Mouse (Mus musculus) MEL (cell line): ENCODE measurements at regions not wholly inside any gene's neighbourhood (a gene's known extent, or its start where the extent isn't known, plus 50 kb on each side); places are given as distances from the start of the nearest gene placed in this dataset.

Experiments used
- CHD1 ChIP-seq: IDR thresholded peaks from 2 replicates; pipeline ENCODE4 v1.6.1; 2012; ENCODE audit warnings: low read depth, mild to moderate bottlenecking, inconsistent platforms, low read length, improper control_type of control experiment
- CTCF ChIP-seq, 3 experiments: IDR thresholded peaks in 2 of 3; conservative IDR thresholded peaks in 1 of 3; 2 replicates each; pipeline ENCODE4 v1.5.1; 2011 to 2012; ENCODE audit warnings: low read length in 3 of 3, low read depth in 2 of 3, mild to moderate bottlenecking in 2 of 3, improper control_type of control experiment in 1 of 3, inconsistent platforms in 1 of 3, mixed read lengths in 1 of 3, moderate library complexity in 1 of 3; ENCODE audit not compliant: control insufficient read depth in 1 of 3, insufficient read depth in 1 of 3, poor library complexity in 1 of 3, severe bottlenecking in 1 of 3
- EP300 ChIP-seq, 2 experiments: IDR thresholded peaks; 2 replicates each; pipeline ENCODE4 v1.6.1; 2011; ENCODE audit warnings: improper control_type of control experiment in 2 of 2, low read length in 2 of 2, low read depth in 1 of 2, mild to moderate bottlenecking in 1 of 2
- ETS1 ChIP-seq: IDR thresholded peaks from 2 replicates; pipeline ENCODE4 v1.6.1; 2012; ENCODE audit warnings: low read depth, mild to moderate bottlenecking, inconsistent platforms, low read length, improper control_type of control experiment, moderate library complexity
- GATA1 ChIP-seq: IDR thresholded peaks from 2 replicates; pipeline ENCODE4 v1.6.1; 2011; ENCODE audit warnings: low read depth, low read length, improper control_type of control experiment
- JUND ChIP-seq: IDR thresholded peaks from 2 replicates; pipeline ENCODE4 v1.6.1; 2011; ENCODE audit warnings: low read depth, mild to moderate bottlenecking, improper control_type of control experiment, low read length
- MAFK ChIP-seq: IDR thresholded peaks from 2 replicates; pipeline ENCODE4 v1.6.1; 2011; ENCODE audit warnings: low read depth, mild to moderate bottlenecking, low read length, improper control_type of control experiment, borderline replicate concordance
- MAZ ChIP-seq: IDR thresholded peaks from 2 replicates; pipeline ENCODE4 v1.6.1; 2012; ENCODE audit warnings: low read depth, mild to moderate bottlenecking, inconsistent platforms, low read length, improper control_type of control experiment
- MYC ChIP-seq: IDR thresholded peaks from 2 replicates; pipeline ENCODE4 v1.6.1; 2011; ENCODE audit warnings: low read depth, mild to moderate bottlenecking, low read length, improper control_type of control experiment, moderate library complexity
- POLR2A ChIP-seq, 2 experiments: IDR thresholded peaks; 2 replicates each; pipeline ENCODE4 v1.6.1; 2011 to 2012; ENCODE audit warnings: low read length in 2 of 2, mild to moderate bottlenecking in 2 of 2, control low read depth in 1 of 2, improper control_type of control experiment in 1 of 2, low read depth in 1 of 2, moderate library complexity in 1 of 2; ENCODE audit not compliant: control insufficient read depth in 1 of 2, insufficient read depth in 1 of 2, poor library complexity in 1 of 2
- POLR2AphosphoS2 ChIP-seq: IDR thresholded peaks from 2 replicates; pipeline ENCODE4 v1.6.1; 2011; ENCODE audit warnings: low read length, improper control_type of control experiment
- TAL1 ChIP-seq: IDR thresholded peaks from 2 replicates; pipeline ENCODE4 v1.6.1; 2012; ENCODE audit warnings: mild to moderate bottlenecking, inconsistent platforms, low read length, moderate library complexity, mixed read lengths
- USF1 ChIP-seq: IDR thresholded peaks from 2 replicates; pipeline ENCODE4 v1.6.1; 2014; ENCODE audit warnings: low read depth, mild to moderate bottlenecking, inconsistent platforms, low read length, improper control_type of control experiment, moderate library complexity
- ZNF384 ChIP-seq: IDR thresholded peaks from 2 replicates; pipeline ENCODE4 v1.6.1; 2012; ENCODE audit warnings: low read depth, mild to moderate bottlenecking, inconsistent platforms, low read length, improper control_type of control experiment

GRCm38 (mm10) chr4:8068086-8068485 is 170.8 kb downstream of the Car8 start:
- TF ChIP-seq POLR2AphosphoS2: no peak
- TF ChIP-seq CTCF (IDR thresholded peaks at IDR 0.05 in 2 of 3, conservative IDR thresholded peaks at IDR 0.05 in 1 of 3; ENCODE audit: control insufficient read depth in 1 of 3, insufficient read depth in 1 of 3, low read depth in 2 of 3, low read length in 3 of 3, poor library complexity in 1 of 3, severe bottlenecking in 1 of 3): no peak
- no peak for TF ChIP-seq GATA1
- no peak for TF ChIP-seq MYC
- TF ChIP-seq POLR2A (IDR thresholded peaks at IDR 0.05; ENCODE audit: control insufficient read depth in 1 of 2, insufficient read depth in 1 of 2, low read depth in 1 of 2, low read length in 2 of 2, poor library complexity in 1 of 2): no peak
- no peak for TF ChIP-seq USF1
- TF ChIP-seq ETS1: no peak
- TF ChIP-seq TAL1: no peak
- TF ChIP-seq ZNF384: no peak
- TF ChIP-seq MAZ: no peak
- no peak for TF ChIP-seq EP300 (IDR thresholded peaks at IDR 0.05; ENCODE audit: low read depth in 1 of 2, low read length in 2 of 2)
- TF ChIP-seq MAFK: no peak
- TF ChIP-seq CHD1: no peak
- no peak for TF ChIP-seq JUND
